Mouse (Mus musculus): Measurements from ENCODE around the gene Krt17.
"Not testable (repeated sequence)": the region's sequence is repeated elsewhere in the genome, so short reads cannot be mapped to it uniquely, and the experiment has no call there.

Gene Krt17

DNA sequence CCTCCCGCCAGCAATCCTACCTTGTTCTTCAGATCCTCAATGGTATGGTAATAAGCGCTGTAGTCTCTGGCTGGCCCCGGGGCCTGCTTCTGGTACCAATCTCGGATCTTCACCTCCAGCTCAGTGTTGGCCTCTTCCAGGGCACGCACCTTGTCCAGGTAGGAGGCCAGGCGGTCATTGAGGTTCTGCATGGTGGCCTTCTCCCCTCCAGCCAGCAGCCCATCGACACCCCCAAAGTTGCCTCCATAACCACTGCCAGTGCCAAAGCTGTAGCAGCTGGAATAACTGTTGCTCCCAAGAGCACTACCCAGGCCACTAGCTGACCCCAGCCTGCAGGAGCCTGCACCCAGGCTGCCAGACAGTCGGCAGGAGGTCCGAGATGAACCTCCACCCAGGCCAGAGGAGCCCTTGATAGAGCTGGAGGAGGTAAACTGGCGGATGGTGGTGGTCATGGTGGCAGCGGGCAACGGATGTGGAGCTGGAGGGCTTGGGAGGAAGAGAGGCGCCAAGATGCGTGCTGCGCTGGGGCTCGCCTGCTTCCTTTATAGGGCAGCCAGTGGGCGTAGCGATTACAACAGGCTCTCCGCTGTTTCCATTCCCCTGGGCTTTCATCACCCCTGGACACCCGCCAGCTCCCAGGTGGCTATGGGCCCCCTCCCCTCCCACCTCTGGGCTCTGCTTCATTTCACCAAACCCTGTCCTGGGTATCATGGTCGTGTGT, at the start of gene Krt17:
TSS of gene Krt17 (minus strand) at position 516 of the 721 bp plus-strand sequence.
- DNase-seq = no peak

DNA sequence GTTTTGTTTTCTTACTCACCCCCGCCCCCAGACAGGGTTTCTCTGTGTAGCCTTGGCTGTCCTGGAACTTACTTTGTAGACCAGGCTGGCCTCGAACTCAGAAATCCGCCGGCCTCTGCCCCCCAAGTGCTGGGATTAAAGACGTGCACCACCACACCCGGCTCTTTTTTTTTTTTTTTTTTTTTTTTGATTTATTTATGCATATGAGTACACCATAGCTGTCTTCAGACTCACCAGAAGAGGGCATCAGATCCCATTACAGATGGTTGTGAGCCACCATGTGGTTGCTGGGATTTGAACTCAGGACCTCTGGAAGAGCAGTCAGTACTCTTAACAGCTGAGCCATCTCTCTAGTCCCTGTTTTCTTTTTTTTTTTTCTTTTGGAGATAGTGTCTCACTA, 47.8 kb upstream of the Krt17 start:
- DNase-seq = not testable (repeated sequence)

DNA sequence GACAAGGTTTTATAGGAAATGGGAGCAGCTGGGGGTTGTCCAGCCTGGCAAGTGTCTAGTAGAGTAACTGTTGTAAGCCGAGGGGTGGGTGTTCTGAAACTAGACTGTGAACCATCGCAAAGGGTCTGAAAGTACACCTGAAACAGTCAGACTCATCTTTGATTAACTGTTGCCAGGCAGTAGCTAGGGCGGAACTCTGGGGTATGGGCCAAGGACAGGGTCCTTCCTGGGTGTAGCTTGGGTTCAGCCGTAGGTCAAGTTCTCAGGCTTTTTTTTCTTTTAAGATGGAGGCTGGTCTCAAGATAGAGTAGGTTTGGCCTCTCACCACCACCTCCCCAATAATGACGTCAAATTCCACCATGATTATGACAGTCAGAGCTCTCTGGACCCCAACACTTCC, 47.1 kb upstream of the Krt17 start:
- no peak for DNase-seq

- no peak for DNase-seq
These were observed 40.5 kb upstream of the Krt17 start for GRCm38 (mm10) chr11:100301292-100301691.

DNA sequence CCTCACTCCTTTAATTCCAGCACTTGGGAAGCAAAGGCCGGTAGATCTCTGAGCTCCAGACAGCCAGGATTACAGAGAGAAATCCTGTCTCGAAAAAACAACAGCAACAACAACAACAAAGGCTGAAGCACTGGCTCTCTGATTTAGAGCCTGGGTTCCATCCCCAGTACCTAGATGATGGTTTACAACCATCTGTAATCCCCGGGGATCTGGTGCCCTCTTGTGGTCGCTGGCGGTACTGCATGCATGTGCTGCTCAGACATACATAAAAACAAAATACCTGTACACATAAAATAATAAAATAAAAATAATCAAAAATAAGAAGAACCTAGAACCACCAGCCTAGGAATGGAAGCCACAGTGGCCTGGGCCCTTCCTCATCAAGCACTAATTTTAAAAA, 39.5 kb upstream of the Krt17 start:
- peak; percentile 81 for DNase-seq

DNA sequence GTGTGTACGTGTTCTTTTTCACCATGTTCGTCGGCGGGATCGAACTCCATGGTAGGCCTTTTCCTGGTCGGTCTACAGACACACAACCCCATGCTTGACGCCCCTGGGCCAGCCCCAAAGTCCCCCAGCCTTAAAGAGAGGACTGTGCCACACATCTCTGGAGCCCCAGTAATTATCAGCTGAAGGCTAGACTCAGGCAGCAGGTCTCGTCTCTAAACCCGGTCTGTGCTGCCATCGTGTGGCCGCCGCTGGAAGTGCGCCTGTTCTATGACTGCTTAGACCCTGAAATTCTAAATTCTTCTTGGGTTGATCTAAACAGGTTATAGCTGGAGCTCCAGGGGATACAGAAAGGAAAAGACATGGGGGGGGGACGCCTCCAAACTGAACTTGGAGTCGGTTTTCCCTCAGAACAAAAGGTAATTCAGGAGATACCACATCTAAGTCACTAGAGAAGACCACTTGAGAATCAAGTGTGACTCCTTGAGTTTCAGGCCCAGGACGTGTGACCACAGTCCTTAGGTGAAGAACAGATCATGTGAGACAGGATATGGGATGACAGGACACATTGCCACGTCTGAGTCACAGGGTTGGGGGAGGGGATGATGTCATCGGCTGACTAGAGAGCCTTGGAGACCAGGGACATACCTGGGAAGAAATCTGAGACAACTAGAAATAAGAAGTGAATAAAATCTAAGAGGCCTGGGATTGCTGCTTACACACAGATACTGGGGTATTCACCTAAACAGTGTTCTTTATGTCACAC, 37.6 kb upstream of the Krt17 start:
- peak; percentile 90 for DNase-seq

GRCm38 (mm10) chr11:100297801-100298200, 37.0 kb upstream of the Krt17 start:
- DNase-seq = no peak

- DNase-seq = peak; percentile 90
These were observed 34.5 kb upstream of the Krt17 start for GRCm38 (mm10) chr11:100295308-100295707.

DNA sequence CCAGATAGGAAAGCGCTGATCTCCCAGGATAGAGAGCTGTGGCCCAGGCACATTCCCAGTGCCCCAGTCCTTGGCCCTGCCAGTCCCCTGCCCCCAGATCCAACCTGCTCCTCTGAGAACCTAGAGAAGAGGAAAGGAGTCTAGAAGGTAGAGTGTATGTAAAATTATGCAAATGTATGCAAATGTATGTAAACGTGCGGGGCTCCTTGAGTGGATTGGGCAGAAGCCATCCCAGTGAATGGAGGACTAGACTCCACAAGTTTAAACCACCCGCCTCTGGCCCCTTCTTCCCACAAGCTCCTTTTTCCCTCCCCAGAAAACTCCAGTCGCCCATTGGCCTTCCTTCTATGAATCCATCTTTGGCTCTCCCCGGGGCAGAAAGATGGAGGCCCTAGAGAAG, 32.1 kb upstream of the Krt17 start:
- DNase-seq = no peak

GRCm38 (mm10) chr11:100290235-100290634, 29.4 kb upstream of the Krt17 start:
- no peak for DNase-seq

- peak; percentile 77 for DNase-seq
These were observed 28.1 kb upstream of the Krt17 start for GRCm38 (mm10) chr11:100288942-100289341.

GRCm38 (mm10) chr11:100287024-100287423, 26.2 kb upstream of the Krt17 start:
- DNase-seq = peak; percentile 65

GRCm38 (mm10) chr11:100284988-100285387, 24.2 kb upstream of the Krt17 start:
- DNase-seq = no peak

- DNase-seq = peak; percentile 91
These were observed 21.7 kb upstream of the Krt17 start for GRCm38 (mm10) chr11:100282549-100282948.

DNA sequence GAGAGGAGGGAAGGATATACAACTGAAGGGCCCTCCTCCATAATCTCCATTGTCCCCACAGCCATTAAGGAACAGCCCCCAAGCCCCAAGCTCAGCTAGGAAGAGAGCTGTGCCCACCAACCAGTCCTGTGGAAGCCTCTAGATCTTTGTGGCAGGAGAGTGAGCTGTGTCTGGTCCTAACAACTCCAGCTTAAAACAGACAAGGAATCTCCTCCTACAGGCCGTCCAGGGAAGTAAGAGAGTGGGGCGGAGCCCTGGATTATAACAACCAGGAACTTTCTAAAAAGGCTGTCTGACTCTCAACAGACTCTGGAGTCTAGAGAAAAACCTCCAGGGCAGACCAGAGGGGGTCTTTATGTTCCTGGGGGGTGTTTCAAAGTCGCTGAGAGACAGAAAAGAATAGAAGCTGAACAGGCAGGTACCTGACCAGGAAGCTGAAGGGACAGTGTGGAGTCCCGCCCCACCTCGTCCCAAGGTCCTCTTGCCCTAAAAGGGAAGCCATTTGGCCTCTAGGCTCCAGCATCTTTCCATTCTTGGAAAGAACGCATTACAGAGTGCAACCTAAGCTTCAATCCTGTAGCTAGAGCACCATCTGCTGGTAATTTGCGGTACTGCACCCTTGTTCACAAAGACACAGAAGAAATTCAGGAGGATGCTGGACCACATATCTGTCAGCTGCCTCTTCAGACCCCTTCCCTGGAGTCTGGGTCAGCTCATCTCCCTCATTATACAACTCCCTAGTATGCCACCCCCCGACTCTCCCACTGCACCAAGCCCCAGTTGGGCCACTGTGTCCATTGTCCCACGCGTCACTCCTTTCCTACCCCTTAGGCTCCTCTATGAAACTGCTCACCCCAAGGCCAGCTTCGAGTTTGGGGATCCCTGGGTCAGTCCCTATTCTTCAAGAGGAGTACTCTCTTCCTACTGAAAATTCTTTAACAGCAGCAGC, 21.0 kb upstream of the Krt17 start:
- peak; percentile 93 for DNase-seq

GRCm38 (mm10) chr11:100278759-100279158, 17.9 kb upstream of the Krt17 start:
- no peak for DNase-seq

GRCm38 (mm10) chr11:100277726-100278480, 17.1 kb upstream of the Krt17 start:
- DNase-seq = no peak

DNA sequence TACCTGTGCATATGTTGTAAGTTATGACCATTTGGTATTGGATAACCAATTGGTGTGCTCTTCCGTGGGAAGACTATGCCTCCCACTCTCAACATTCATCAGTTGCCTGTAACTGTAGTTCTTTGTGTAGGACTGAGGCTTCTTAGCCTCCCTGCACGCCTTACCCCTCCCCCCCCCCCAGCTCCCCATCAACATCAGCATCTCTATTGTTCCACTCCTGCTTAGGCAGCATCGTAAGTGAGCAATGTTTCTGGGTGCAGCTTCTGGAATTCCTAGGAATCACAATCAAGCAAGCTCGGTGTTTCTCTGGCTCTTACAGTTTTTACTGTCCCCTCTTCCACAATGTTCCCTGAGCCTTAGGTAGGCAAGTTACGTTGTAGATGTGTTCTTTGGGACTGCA, 14.6 kb upstream of the Krt17 start:
- DNase-seq = no peak

- DNase-seq = no peak
These were observed 13.9 kb upstream of the Krt17 start for GRCm38 (mm10) chr11:100274719-100275118.

- no peak for DNase-seq
These were observed 11.0 kb upstream of the Krt17 start for GRCm38 (mm10) chr11:100271878-100272277.

GRCm38 (mm10) chr11:100269821-100270332, 9.0 kb upstream of the Krt17 start, which contains the start of gene Krt42:
Gene Krt42 (minus strand): TSS chr11:100269871.
- DNase-seq = no peak
